Comparison of ENCODE assay signal across 9 mouse cellular contexts in genomic region chr17:27257345-27257744, GRCm38 (mm10). TPM values are rescaled to one million over a fixed set of nuclear protein-coding genes. Genes with fewer than 3 reads are reported as not detected.
A peak's percentile ranks its signal among the peaks of the same experiment; 100 is the strongest.
DNase-seq lines count a peak whose midpoint lies in the region; ATAC-seq and TF ChIP-seq lines count a peak whose summit lies in the region.
"Had no signal": no experiment of that assay in that cellular context is flagged by ENCODE, and none has a peak within 500 bp of the region (broad histone marks: within the 10 kb centered on the region; RNA-seq: fewer than 3 reads in every experiment).

No protein-coding gene starts in this region.

- H3K9me3 ChIP-seq in liver, postnatal 0 days (ENCODE audit: low read length), result no peaks in the 10 kb centered on the region
- no peaks in the 10 kb centered on the region for H3K9me3 ChIP-seq in liver, embryonic 12.5 days (replicated peaks)
- H3K9me3 ChIP-seq in midbrain, embryonic 14.5 days (ENCODE audit: control insufficient read depth, low read length), result no peaks in the 10 kb centered on the region

- no peak for ATAC-seq in liver, postnatal 0 days
- no peak for ATAC-seq in liver, embryonic 12.5 days
- ATAC-seq in midbrain, embryonic 14.5 days (ENCODE audit: low FRiP score, low TSS enrichment), result no peak

- H3K27ac ChIP-seq in liver, postnatal 0 days (ENCODE audit: low read depth), result no peak overlapping the region
- no peak overlapping the region for H3K27ac ChIP-seq in liver, embryonic 12.5 days
- H3K27ac ChIP-seq in midbrain, embryonic 14.5 days (replicated peaks; ENCODE audit: low read depth, low read length), result no peak overlapping the region

- peak; percentile 34 for TF ChIP-seq CTCF in liver, postnatal 0 days (IDR thresholded peaks at IDR 0.05; ENCODE audit: low read depth)

- H3K36me3 ChIP-seq in liver, postnatal 0 days (replicated peaks; ENCODE audit: insufficient read depth, low read length), result no peaks in the 10 kb centered on the region
- H3K36me3 ChIP-seq in liver, embryonic 12.5 days, result no peaks in the 10 kb centered on the region
- no peaks in the 10 kb centered on the region for H3K36me3 ChIP-seq in midbrain, embryonic 14.5 days (ENCODE audit: control insufficient read depth, insufficient read depth, low read length)

- DNase-seq in gastrocnemius, postnatal 10 days, result peak; percentile 52
- no peak for DNase-seq in gastrocnemius, postnatal 25 days
- no peak for DNase-seq in liver, postnatal 0 days
- peak; percentile 68 to 80 for DNase-seq in cerebellum, postnatal 25 days
- DNase-seq in midbrain, embryonic 14.5 days, result peak; percentile 69
- DNase-seq in thymus, postnatal 10 days (ENCODE audit: low spot score in 2 of 2), result no peak
- no peak for DNase-seq in adrenal gland, postnatal 4 days (ENCODE audit: low spot score in 2 of 2)
- DNase-seq: spleen, adult 18-20 months had no signal

- no peak overlapping the region for H3K4me3 ChIP-seq in liver, postnatal 0 days (ENCODE audit: low read depth, low read length)
- H3K4me3 ChIP-seq in liver, embryonic 12.5 days, result no peak overlapping the region
- H3K4me3 ChIP-seq in midbrain, embryonic 14.5 days (replicated peaks; ENCODE audit: low read depth, low read length), result no peak overlapping the region

- 54% methylated on average over 7 of the region's 7 CpGs for WGBS in liver, postnatal 0 days (ENCODE audit: insufficient replicate concordance)
- 40% methylated on average over 7 of the region's 7 CpGs for WGBS in liver, embryonic 12.5 days (ENCODE audit: insufficient replicate concordance)
- WGBS in midbrain, embryonic 14.5 days, result 35% methylated on average over 7 of the region's 7 CpGs

- no peak for TF ChIP-seq EP300 in liver, postnatal 0 days (IDR thresholded peaks at IDR 0.05; ENCODE audit: low read depth)

- no peak overlapping the region for H3K4me2 ChIP-seq in liver, postnatal 0 days (ENCODE audit: low read depth, low read length)
- no peak overlapping the region for H3K4me2 ChIP-seq in liver, embryonic 12.5 days
- H3K4me2 ChIP-seq in midbrain, embryonic 14.5 days (ENCODE audit: low read length), result no peak overlapping the region

- no peak overlapping the region for H3K9ac ChIP-seq in liver, postnatal 0 days (replicated peaks)
- H3K9ac ChIP-seq in liver, embryonic 12.5 days, result no peak overlapping the region
- no peak overlapping the region for H3K9ac ChIP-seq in midbrain, embryonic 14.5 days (replicated peaks; ENCODE audit: low read length)

- H3K27me3 ChIP-seq in liver, postnatal 0 days (ENCODE audit: insufficient read depth, low read length), result no peaks in the 10 kb centered on the region
- peaks cover 10% of the 10 kb centered on the region for H3K27me3 ChIP-seq in liver, embryonic 12.5 days (replicated peaks)
- no peaks in the 10 kb centered on the region for H3K27me3 ChIP-seq in midbrain, embryonic 14.5 days (ENCODE audit: control insufficient read depth, insufficient read depth, low read length)

- H3K4me1 ChIP-seq in liver, postnatal 0 days (ENCODE audit: insufficient read depth), result no peaks in the 10 kb centered on the region
- no peaks in the 10 kb centered on the region for H3K4me1 ChIP-seq in liver, embryonic 12.5 days
- no peaks in the 10 kb centered on the region for H3K4me1 ChIP-seq in midbrain, embryonic 14.5 days (ENCODE audit: control insufficient read depth, insufficient read depth, low read length)

RNA-seq across cellular contexts. Expression of gene Lemd2, which starts 53.1 kb away (rescaled TPM):
- 10 to 100 TPM; 23.2 to 30.1 TPM for total RNA-seq in gastrocnemius, postnatal 10 days (2021)
- 10 to 100 TPM; 18.0 to 21.8 TPM for total RNA-seq in gastrocnemius, postnatal 25 days (2021)
- polyA plus RNA-seq in liver, postnatal 0 days (2015; fragmentation: Nextera tagmentation; extraction: Ambion mirVana), result 4.7 and 5.2 TPM in 2 replicates
- polyA plus RNA-seq in liver, embryonic 12.5 days (2016; fragmentation: Nextera tagmentation; extraction: Ambion mirVana), result 13.1 and 13.9 TPM in 2 replicates
- polyA plus RNA-seq in midbrain, embryonic 14.5 days (2014; fragmentation: Nextera tagmentation; extraction: Ambion mirVana), result 20.8 and 30.7 TPM in 2 replicates
- total RNA-seq in adrenal gland, postnatal 4 days (2021), result 10 to 100 TPM; 69.1 to 73.3 TPM

Comparison
In these comparisons a context has a peak if more than half of its experiments do, and no peak if none do; other contexts are left out.
1. DNase-seq: peak in gastrocnemius, postnatal 10 days (single experiment), cerebellum, postnatal 25 days (2 of 2) and midbrain, embryonic 14.5 days (single experiment); none in gastrocnemius, postnatal 25 days (single experiment), liver, postnatal 0 days (single experiment), thymus, postnatal 10 days (0 of 2) and adrenal gland, postnatal 4 days (0 of 2).